Mouse (Mus musculus) adipocyte (in vitro differentiated cells): ENCODE results near the gene Zbtb4.

Experiments used
- DNase-seq: peaks from one replicate; pipeline ENCODE4 v3.0.0-alpha.2; 2016; ENCODE audit warnings: low spot score

Gene Zbtb4

GRCm38 (mm10) chr11:69801379-69801977 is 35.8 kb downstream of the Zbtb4 start, which contains the start of gene Fgf11:
Fgf11 (minus strand) TSS chr11:69801857.
- DNase-seq, result no peak

GRCm38 (mm10) chr11:69802648-69803105 is 37.0 kb downstream of the Zbtb4 start:
- DNase-seq, result no peak

- DNase-seq, result no peak
Measured at GRCm38 (mm10) chr11:69803328-69803727, 37.6 kb downstream of the Zbtb4 start.

- DNase-seq, result peak; percentile 61
Measured at GRCm38 (mm10) chr11:69803786-69804651, 38.3 kb downstream of the Zbtb4 start.

GRCm38 (mm10) chr11:69804652-69804940 is 38.9 kb downstream of the Zbtb4 start:
- DNase-seq, result no peak

GRCm38 (mm10) chr11:69804972-69805909 is 39.5 kb downstream of the Zbtb4 start, which contains the start of gene Tmem102:
Tmem102 (minus strand) TSS chr11:69805624.
- no peak for DNase-seq

- no peak for DNase-seq
Measured at GRCm38 (mm10) chr11:69806378-69806777, 40.7 kb downstream of the Zbtb4 start.

GRCm38 (mm10) chr11:69807641-69808040 is 41.9 kb downstream of the Zbtb4 start:
- peak; percentile 27 for DNase-seq

GRCm38 (mm10) chr11:69810280-69810679 is 44.6 kb downstream of the Zbtb4 start:
- no peak for DNase-seq

GRCm38 (mm10) chr11:69815155-69815554 is 49.4 kb downstream of the Zbtb4 start, which contains the start of gene Gm39566:
Gm39566 (minus strand) TSS chr11:69815298.
- DNase-seq, result no peak

- DNase-seq, result no peak
Measured at GRCm38 (mm10) chr11:69816520-69816919, 50.8 kb downstream of the Zbtb4 start.

- DNase-seq, result no peak
Measured at GRCm38 (mm10) chr11:69818365-69818764, 52.7 kb downstream of the Zbtb4 start, which contains the start of gene Spem2. Spem2 (minus strand) TSS chr11:69818465.

- DNase-seq, result no peak
Measured at GRCm38 (mm10) chr11:69818871-69819270, 53.2 kb downstream of the Zbtb4 start.

- no peak for DNase-seq
Measured at GRCm38 (mm10) chr11:69822080-69822479, 56.4 kb downstream of the Zbtb4 start, which contains the start of gene Spem1. Spem1 (minus strand) TSS chr11:69822180.

GRCm38 (mm10) chr11:69823456-69823855 is 57.7 kb downstream of the Zbtb4 start:
- no peak for DNase-seq

GRCm38 (mm10) chr11:69828832-69829231 is 63.1 kb downstream of the Zbtb4 start:
- no peak for DNase-seq

- no peak for DNase-seq
Measured at GRCm38 (mm10) chr11:69833554-69833953, 67.8 kb downstream of the Zbtb4 start.
